Mouse (Mus musculus) CH12.LX (cell line): ENCODE data around the gene Hpcal1.

Source experiments
- CHD1 ChIP-seq: IDR thresholded peaks from 2 replicates; pipeline ENCODE4 v1.6.1; 2012; ENCODE audit warnings: low read depth, low read length, improper control_type of control experiment, inconsistent platforms
- CHD2 ChIP-seq: IDR thresholded peaks from 2 replicates; pipeline ENCODE4 v1.6.1; 2011; ENCODE audit warnings: low read length, improper control_type of control experiment
- CTCF ChIP-seq, 2 experiments: IDR thresholded peaks in 1 of 2; conservative IDR thresholded peaks in 1 of 2; 2 replicates each; pipeline ENCODE4 v1.5.1; 2011 to 2012; ENCODE audit warnings: low read depth in 2 of 2, low read length in 2 of 2, improper control_type of control experiment in 1 of 2, inconsistent platforms in 1 of 2, mild to moderate bottlenecking in 1 of 2, moderate library complexity in 1 of 2
- EP300 ChIP-seq: IDR thresholded peaks from 2 replicates; pipeline ENCODE4 v1.6.1; 2011; ENCODE audit warnings: low read length, improper control_type of control experiment
- ETS1 ChIP-seq: conservative IDR thresholded peaks from 2 replicates; pipeline ENCODE4 v1.6.1; 2012; ENCODE audit warnings: low read depth, mild to moderate bottlenecking, inconsistent platforms, low read length, improper control_type of control experiment, moderate library complexity
- GABPA ChIP-seq: IDR thresholded peaks from 2 replicates; pipeline ENCODE4 v1.6.1; 2012; ENCODE audit warnings: low read depth, low read length, improper control_type of control experiment, inconsistent platforms; ENCODE audit not compliant: insufficient replicate concordance
- MAX ChIP-seq: IDR thresholded peaks from 2 replicates; pipeline ENCODE4 v1.6.1; 2011; ENCODE audit warnings: low read length, improper control_type of control experiment
- NELFE ChIP-seq: IDR thresholded peaks from 2 replicates; pipeline ENCODE4 v1.6.1; 2011; ENCODE audit warnings: low read depth, low read length, improper control_type of control experiment
- POLR2A ChIP-seq: IDR thresholded peaks from 2 replicates; pipeline ENCODE4 v1.6.1; 2011; ENCODE audit warnings: low read depth, mild to moderate bottlenecking, improper control_type of control experiment, low read length
- POLR2AphosphoS2 ChIP-seq: IDR thresholded peaks from 2 replicates; pipeline ENCODE4 v1.6.1; 2011; ENCODE audit warnings: low read depth, low read length, improper control_type of control experiment
- RCOR1 ChIP-seq: conservative IDR thresholded peaks from 2 replicates; pipeline ENCODE4 v1.6.1; 2012; ENCODE audit warnings: low read depth, mild to moderate bottlenecking, inconsistent platforms, low read length, improper control_type of control experiment
- USF2 ChIP-seq: conservative IDR thresholded peaks from 2 replicates; pipeline ENCODE4 v1.6.1; 2011; ENCODE audit warnings: low read depth, low read length, improper control_type of control experiment
- ZMIZ1 ChIP-seq: IDR thresholded peaks from 2 replicates; pipeline ENCODE4 v1.6.1; 2012; ENCODE audit warnings: low read depth, mild to moderate bottlenecking, inconsistent platforms, low read length, improper control_type of control experiment

DNA sequence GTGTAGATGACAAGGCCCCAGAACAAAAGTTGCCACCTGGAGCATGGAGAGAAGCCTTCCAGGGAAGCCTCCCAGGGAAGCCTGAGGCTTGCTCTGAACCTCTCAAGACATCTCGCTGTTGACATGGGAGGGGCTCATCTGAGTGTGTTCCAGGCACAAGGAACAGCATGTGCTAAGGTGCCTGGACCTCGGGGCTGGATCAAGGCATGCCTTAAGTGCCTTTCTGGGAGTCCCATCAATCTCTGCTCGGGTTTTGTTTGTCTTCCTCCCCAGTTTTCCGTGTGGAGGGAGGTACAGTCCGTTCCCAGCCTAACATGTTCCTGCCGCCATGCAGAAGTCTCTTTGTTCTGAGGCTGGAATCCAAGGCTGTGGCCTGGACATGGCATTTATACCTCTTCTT is 33.3 kb downstream of the Hpcal1 start:
- no peak for TF ChIP-seq CTCF (conservative IDR thresholded peaks at IDR 0.05 in 1 of 2, IDR thresholded peaks at IDR 0.05 in 1 of 2; ENCODE audit: low read depth in 2 of 2, low read length in 2 of 2)
- no peak for TF ChIP-seq POLR2A
- no peak for TF ChIP-seq MAX
- no peak for TF ChIP-seq NELFE
- no peak for TF ChIP-seq ETS1
- no peak for TF ChIP-seq EP300
- no peak for TF ChIP-seq USF2
- TF ChIP-seq POLR2AphosphoS2: no peak
- no peak for TF ChIP-seq RCOR1
- no peak for TF ChIP-seq ZMIZ1
- TF ChIP-seq GABPA: no peak
- no peak for TF ChIP-seq CHD1
- no peak for TF ChIP-seq CHD2
